Mouse (Mus musculus): ENCODE data around the gene Ovca2.

Gene Ovca2

GRCm38 (mm10) chr11:75152603-75153557, 25.8 kb downstream of the Ovca2 start:
- DNase-seq, result peak; percentile 59 to 79

DNA sequence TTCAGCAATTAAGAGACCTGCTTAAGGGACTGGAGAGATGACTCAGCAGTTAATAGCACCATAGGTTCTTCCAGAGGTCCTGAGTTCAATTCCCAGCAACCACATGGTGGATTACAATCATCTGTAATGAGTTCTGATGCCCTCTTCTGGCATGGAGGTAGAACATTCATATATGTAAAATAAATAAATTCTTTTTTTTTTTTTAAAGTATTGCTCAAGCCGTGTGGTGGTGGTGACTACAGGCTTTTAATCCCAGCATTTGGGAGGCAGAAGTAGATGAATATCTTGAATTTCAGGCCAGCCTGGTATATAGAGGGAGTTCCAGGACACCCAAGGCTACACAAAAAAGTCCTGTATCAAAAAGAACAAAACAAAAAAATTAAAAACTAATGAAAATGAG, 28.3 kb downstream of the Ovca2 start:
- DNase-seq, result no peak

DNA sequence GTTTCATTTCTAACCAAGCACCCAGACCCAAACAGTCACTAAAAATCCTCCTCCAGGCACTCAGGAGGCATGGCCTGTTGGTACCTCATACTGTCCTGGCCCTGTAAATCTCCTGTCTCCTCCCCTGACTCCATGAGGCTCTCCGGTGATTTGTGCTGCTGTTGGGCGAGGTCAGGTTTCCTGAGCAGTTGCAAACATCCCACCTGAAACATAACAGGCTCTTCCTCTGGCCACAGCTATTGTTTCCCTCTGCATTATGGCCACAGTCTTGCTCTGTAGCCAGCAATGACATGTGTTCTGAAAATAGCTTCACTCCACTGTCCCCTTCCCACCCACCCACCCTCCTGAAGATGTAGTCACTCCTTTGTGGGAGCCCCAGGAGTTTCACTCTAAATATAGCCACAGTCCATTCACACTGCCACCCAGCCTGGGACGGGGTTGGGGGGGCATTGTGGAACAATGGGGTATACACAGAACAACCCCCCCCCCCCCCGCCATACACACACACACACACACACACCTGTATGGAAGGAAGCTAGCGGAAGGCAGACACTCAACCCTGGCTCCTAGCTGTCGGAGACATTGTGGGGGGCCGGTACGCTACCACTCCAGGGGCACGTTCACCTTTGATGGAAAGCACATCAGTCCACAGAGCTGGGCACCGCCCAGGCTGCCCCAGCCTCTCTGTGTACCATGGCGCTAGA, 30.2 kb downstream of the Ovca2 start:
- peak in 1 of 2 experiments; percentile 48 for DNase-seq

DNA sequence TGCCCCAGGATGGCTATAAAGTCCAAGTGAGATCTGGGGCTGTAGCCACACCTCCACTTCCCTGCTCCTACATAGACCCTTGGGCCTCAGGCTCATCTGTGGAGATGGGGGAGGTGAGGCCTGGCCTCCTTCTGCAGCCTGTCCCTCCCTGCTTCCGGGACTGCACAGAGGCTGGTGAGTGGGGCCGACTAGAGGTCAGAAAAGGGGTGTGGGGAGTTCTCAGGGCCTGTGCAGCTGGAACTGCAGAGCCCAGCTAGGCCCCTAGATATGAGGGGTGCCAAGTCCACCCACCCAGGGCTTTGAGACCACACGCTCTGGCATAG, 30.8 kb downstream of the Ovca2 start:
- peak in 1 of 2 experiments; percentile 71 for DNase-seq

DNA sequence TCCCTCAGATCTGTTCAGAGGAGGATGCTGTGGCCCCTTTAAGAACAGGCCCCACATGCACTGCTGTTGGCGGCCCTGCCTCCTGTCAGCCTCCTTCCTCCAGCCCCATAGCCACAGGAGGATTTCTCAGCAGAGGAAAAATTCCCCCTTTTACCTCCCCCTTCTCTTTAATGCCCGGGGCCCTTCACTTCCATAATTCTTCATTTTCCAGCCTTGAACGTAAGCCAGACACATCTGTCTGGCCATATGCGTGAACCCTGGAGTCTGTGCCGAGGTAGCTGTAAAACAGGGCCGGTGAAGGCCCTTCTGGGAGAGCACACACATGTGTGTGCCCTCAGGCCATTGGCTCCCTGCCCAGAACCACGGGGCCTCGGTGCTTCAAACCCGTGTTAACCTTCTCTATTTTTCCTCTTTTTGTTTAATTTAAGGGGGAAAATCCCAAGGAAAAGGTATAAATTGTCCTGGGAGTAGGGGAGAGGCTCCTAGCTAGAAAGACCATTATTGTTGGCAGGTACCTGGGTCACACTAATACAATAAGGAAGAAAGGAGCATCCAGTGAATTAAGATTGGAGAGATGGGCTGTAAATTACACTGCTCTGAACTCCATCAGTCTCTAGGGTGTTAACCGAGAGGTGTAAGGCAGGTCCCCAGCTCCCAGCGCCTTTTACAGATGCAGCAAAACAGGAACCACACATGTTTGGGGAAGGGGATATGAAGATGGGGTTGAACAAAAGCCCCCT, 31.4 kb downstream of the Ovca2 start:
- peak; percentile 52 to 67 for DNase-seq

GRCm38 (mm10) chr11:75145841-75146240, 32.8 kb downstream of the Ovca2 start:
- no peak for DNase-seq

GRCm38 (mm10) chr11:75142749-75143148, 35.9 kb downstream of the Ovca2 start:
- DNase-seq, result no peak

DNA sequence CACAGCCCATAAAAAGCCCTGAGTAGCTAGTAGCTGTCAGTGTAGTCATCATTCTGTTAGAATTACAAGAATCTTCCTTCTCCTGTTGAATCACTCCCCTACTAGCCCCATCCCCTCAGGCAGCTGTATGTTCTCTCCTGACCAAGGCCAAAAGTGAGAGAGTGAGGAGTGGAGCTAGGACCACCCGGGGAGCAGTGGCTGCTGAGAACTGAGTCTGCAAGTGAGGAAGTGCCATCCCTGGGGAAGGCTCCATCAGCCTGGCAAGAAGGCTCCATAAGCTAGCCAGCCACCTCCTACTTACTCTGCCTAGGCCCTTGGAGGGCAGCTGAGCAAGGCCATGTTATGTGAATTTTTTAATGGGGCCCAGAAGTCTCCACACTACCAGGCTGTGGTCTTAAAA, 36.7 kb downstream of the Ovca2 start:
- DNase-seq, result no peak

DNA sequence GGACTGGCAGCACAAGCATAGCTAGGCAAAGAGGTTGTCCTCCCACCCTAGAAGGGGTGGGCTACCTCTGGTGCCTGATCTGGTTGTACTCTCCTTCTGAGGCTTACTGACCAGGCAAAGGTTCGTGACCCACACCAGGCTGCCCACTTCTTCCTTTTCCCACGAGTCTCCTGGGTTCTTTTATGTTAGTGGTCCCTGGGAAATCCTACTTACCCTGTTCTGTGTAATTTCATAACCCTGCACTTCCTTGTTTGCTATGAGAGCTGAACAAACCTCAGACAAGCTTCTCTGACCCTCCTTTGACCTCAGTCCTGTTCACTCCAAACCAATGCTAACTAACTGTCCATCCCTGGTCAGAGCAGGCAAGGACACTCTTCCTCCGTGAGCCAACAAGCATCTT, 37.6 kb downstream of the Ovca2 start:
- no peak for DNase-seq

GRCm38 (mm10) chr11:75140431-75140830, 38.2 kb downstream of the Ovca2 start:
- DNase-seq, result peak in 1 of 2 experiments; percentile 66

DNA sequence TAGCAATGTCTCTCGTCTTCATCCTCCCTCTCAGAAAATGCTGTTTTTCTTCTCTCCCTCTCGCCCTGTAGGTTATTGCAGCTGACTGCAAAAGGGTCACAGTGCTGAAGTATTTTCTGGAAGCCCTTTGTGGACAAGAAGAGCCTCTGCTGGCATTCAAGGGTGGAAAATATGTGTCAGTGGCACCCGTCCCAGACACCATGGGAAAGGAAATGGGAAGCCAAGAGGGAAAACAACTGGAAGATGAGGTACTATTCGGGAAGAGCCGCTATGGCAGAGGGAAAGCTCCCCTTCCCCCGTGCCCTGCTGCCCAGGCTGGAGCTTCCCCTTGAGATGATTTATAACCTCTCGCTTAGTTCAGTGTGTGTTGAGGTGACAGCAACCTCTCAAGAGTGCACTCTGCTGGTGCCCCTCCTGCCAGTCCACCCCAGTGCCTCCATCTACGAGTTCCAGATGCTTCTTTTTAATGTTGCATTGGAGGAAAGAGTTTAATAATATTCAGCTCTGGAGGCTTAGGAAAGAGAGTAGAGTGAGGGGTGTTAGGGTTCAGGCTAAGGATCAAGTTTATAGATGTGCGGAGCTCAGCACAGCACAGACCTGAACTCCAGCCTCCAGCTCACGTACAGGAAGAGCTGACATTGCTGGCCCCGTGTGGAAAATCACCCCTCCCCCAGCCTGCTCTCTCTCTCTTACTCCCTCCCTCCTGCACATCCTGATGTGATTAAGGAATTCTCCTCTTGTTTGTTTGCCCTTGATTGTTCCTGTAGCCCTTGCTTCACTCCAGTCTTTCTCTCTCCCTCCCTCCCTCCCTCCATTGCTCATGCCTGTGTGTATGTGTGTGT, 39.3 kb downstream of the Ovca2 start:
- DNase-seq, result peak; percentile 71 to 81

GRCm38 (mm10) chr11:75136666-75137398, 41.8 kb downstream of the Ovca2 start:
- DNase-seq, result peak; percentile 79 to 90

- DNase-seq, result peak; percentile 64 to 89
These were observed 43.3 kb downstream of the Ovca2 start for GRCm38 (mm10) chr11:75135358-75135757.

DNA sequence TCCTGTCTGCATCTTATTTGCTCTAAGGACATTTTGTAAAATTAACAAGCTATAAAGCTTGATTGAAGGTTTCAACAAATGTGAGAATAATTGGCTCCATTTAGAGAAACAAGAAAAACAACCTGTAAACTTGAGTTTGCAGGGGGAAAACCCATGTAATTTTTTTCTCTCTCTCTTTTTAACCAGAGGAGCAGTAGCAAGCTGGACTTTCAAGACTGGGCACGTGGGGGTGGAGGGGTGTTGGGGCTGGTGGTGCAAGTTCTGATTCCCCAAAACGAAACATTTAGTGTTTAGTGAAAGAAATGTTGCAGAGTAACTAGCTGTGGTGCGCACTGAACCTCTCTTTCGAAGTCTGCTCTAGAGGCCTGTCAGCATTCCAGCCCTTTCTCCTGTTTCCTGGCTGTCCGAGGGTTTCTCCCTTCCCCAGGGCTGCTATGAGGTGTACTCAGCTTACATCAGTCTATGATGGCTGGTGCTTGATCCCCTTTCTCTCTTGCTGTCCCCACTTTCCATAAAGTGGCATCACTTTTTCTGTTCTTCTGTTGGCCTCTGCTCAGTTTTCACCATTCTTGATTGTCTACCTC, 44.1 kb downstream of the Ovca2 start:
- DNase-seq, result peak; percentile 40 to 50

DNA sequence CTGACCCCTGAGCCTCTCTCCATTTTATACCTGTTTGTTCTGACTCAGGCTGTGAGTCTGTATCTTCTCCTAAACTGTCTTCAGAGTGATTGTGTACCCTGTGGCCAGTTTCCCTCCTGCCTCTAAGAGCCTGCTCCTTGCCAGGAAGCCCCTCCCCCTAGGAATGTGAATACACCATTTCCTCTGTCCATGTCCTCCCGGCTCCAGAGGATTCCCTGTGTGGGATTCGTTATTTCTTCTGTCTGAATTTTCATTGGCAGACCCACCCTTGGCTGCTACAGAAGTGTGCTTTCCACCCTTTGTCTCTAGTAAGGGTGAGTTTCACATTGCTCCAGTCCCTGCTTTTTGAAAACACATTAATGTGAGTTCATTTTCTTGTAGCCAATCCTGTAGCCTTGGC, 44.7 kb downstream of the Ovca2 start:
- peak; percentile 82 to 88 for DNase-seq

GRCm38 (mm10) chr11:75133391-75133790, 45.2 kb downstream of the Ovca2 start:
- no peak for DNase-seq

DNA sequence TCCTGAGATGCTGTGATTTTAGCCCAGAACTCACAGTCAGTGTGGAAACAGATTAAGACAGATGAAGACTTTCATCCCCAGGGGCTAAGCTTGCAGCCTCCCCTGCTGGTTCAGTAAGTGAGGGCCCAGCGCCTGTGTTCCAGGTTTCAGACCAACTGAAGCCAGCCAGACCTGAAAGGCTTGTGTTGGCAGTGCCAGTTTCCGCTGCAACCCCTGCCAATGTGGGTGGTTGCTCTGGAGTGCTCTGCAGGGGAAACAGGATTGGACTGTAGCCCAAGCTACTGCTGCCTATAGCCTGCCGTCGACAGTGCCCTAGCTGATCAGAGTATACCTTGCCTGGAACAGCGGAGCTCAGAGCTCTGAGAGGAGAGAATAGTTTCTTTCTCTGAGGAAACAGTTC, 46.4 kb downstream of the Ovca2 start:
- DNase-seq, result peak; percentile 66 to 85

- no peak for DNase-seq
These were observed 47.3 kb downstream of the Ovca2 start for GRCm38 (mm10) chr11:75131300-75131699.

DNA sequence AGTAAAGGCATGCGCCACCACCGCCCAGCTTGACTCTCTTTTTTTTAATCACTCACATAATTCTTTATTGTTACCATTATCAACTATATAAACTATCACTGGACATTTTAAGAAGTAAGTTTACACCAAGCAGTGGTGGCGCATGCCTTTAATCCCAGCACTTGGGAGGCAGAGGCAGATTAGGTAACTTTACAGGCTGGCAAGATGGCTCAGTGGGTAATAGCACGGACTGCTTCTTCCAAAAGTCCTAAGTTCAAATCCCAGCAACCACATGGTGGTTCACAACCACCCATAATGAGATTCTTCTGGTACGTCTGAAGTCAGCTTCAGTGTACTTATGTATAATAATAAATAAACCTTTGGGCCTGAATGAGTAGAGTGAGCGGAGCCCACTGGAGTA, 49.2 kb downstream of the Ovca2 start:
- no peak for DNase-seq

GRCm38 (mm10) chr11:75126384-75126783, 52.3 kb downstream of the Ovca2 start:
- no peak for DNase-seq

Measured in kidney, postnatal 25 days (tissue).